Mouse (Mus musculus) skeletal muscle tissue, adult 2 months (tissue): ENCODE measurements at regions not wholly inside any gene's neighbourhood (a gene's known extent, or its start where the extent isn't known, plus 50 kb on each side); places are given as distances from the start of the nearest gene placed in this dataset.

Experiments
- DNase-seq: peaks from one replicate; pipeline ENCODE4 v3.0.0-alpha.2; 2012; ENCODE audit warnings: low read depth, low spot score

- no peak for DNase-seq
These were observed 489.0 kb upstream of the A1bg start for GRCm38 (mm10) chr15:61411821-61412220.

- no peak for DNase-seq
These were observed 488.0 kb upstream of the A1bg start for GRCm38 (mm10) chr15:61410789-61411188.

- no peak for DNase-seq
These were observed 485.8 kb upstream of the A1bg start for GRCm38 (mm10) chr15:61408621-61409020.

- no peak for DNase-seq
These were observed 477.9 kb upstream of the A1bg start for GRCm38 (mm10) chr15:61400720-61401119.

GRCm38 (mm10) chr15:61399971-61400370, 477.2 kb upstream of the A1bg start:
- DNase-seq, result no peak

GRCm38 (mm10) chr15:61398829-61399228, 476.0 kb upstream of the A1bg start:
- peak; percentile 10 for DNase-seq

- no peak for DNase-seq
These were observed 474.2 kb upstream of the A1bg start for GRCm38 (mm10) chr15:61397061-61397460.

- peak; percentile 20 for DNase-seq
These were observed 472.5 kb upstream of the A1bg start for GRCm38 (mm10) chr15:61395296-61395826.

GRCm38 (mm10) chr15:61380666-61381065, 457.9 kb upstream of the A1bg start:
- no peak for DNase-seq

GRCm38 (mm10) chr15:61366276-61366675, 443.5 kb upstream of the A1bg start:
- peak; percentile 18 for DNase-seq

GRCm38 (mm10) chr15:61365511-61365910, 442.7 kb upstream of the A1bg start:
- no peak for DNase-seq

- DNase-seq, result no peak
These were observed 441.6 kb upstream of the A1bg start for GRCm38 (mm10) chr15:61364461-61364860.

GRCm38 (mm10) chr15:61361254-61361653, 438.4 kb upstream of the A1bg start:
- DNase-seq, result no peak

GRCm38 (mm10) chr15:61355344-61355743, 432.5 kb upstream of the A1bg start:
- DNase-seq, result no peak

- DNase-seq, result no peak
These were observed 429.0 kb upstream of the A1bg start for GRCm38 (mm10) chr15:61351729-61352342.

GRCm38 (mm10) chr15:61345101-61345500, 422.3 kb upstream of the A1bg start:
- no peak for DNase-seq

- no peak for DNase-seq
These were observed 419.8 kb upstream of the A1bg start for GRCm38 (mm10) chr15:61342618-61343017.

- DNase-seq, result no peak
These were observed 405.1 kb upstream of the A1bg start for GRCm38 (mm10) chr15:61327925-61328324.

- no peak for DNase-seq
These were observed 399.4 kb upstream of the A1bg start for GRCm38 (mm10) chr15:61322243-61322642.

GRCm38 (mm10) chr15:61309452-61310165, 386.8 kb upstream of the A1bg start:
- no peak for DNase-seq

- DNase-seq, result peak; percentile 57
These were observed 386.1 kb upstream of the A1bg start for GRCm38 (mm10) chr15:61308936-61309335.

GRCm38 (mm10) chr15:61304546-61304945, 381.7 kb upstream of the A1bg start:
- no peak for DNase-seq

GRCm38 (mm10) chr15:61299796-61300195, 377.0 kb upstream of the A1bg start:
- no peak for DNase-seq
